Mouse (Mus musculus): ENCODE results near the gene Hnrnpr. TPM values are rescaled to one million over a fixed set of nuclear protein-coding genes. Genes with fewer than 3 reads are reported as not detected.
A peak's percentile ranks its signal among the peaks of the same experiment; 100 is the strongest.

Gene Hnrnpr
- total and polyA plus RNA-seq, 2 experiments from 2014 or later, result 25.1 to 70.0 TPM

DNA sequence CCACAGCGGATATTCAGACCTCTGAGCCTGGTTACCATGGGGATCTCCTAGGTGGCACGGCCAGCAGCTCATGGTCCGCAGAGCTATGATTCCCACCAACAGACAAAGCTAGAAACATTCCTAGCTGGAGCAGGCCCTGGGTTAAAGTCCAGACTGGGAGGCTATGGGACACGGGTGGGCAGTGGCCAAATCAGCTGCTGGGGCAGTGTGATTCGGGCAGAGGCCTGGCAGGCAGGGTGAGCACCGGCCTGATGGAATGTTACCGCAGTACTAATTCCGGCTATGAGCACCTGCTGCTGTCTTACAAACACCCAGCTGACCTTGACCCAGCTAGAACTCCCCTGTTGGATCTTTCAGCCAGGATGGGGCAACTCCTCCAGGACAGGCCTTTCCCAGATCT lies 40.1 kb upstream of the Hnrnpr start:
- H3K4me3 ChIP-seq (ENCODE audit: low read depth, low read length), result no peak overlapping the region
- H3K27ac ChIP-seq (ENCODE audit: low read depth), result peak overlapping the region; percentile 66
- DNase-seq (ENCODE audit: low spot score), result no peak
- no peak overlapping the region for H3K9ac ChIP-seq (replicated peaks; ENCODE audit: low read depth, low read length)
- peaks cover 10% of the 10 kb centered on the region for H3K9me3 ChIP-seq (replicated peaks; ENCODE audit: control insufficient read depth, low read length)
- no peaks in the 10 kb centered on the region for H3K27me3 ChIP-seq (ENCODE audit: control insufficient read depth, insufficient read depth, low read length)
- H3K36me3 ChIP-seq (replicated peaks; ENCODE audit: control insufficient read depth, insufficient read depth, low read length), result peaks cover 17% of the 10 kb centered on the region; the same call in 1 of the 2 replicates
- no peak overlapping the region for H3K4me2 ChIP-seq (ENCODE audit: low read depth, low read length)
- no peaks in the 10 kb centered on the region for H3K4me1 ChIP-seq (ENCODE audit: control insufficient read depth, insufficient read depth)
- TF ChIP-seq EP300 (IDR thresholded peaks at IDR 0.05; ENCODE audit: low read depth), result 0 out of 2 replicates have a peak, but pooled peaks have one; percentile 21
- no peak for TF ChIP-seq CTCF (IDR thresholded peaks at IDR 0.05; ENCODE audit: low read depth)
- WGBS, result 58% methylated on average over 8 of the region's 8 CpGs
- peak; percentile 73 for ATAC-seq (ENCODE audit: insufficient read depth, low read depth)

DNA sequence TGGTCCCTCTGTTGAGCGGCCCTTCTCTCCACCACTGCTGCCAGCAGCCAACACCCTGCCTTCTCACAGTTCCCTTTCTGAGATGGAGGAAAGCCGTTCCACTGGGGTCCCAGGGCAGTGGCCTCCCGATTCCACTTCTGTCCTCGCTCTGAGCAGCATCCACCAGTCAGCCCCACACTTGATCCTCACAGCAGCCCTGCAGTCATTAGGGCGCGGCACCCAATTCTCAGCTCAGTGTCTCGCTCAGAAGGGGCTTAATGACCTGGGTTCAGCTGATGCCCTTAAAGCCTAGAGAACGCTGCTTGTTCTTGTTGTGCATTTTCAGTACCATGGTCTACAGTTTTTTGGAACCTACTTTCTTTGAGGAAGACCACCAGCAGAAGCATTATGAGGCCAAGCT lies 29.6 kb upstream of the Hnrnpr start:
- Histone ChIP-seq H3K27ac (ENCODE audit: low read depth) (0 out of 2 replicates have a peak overlapping the region, but pooled peaks have one; percentile 98), H3K4me3 (ENCODE audit: low read depth, low read length) (no peak overlapping the region), H3K9me3 (replicated peaks; ENCODE audit: control insufficient read depth, low read length) (no peaks in the 10 kb centered on the region), H3K4me1 (ENCODE audit: control insufficient read depth, insufficient read depth) (peaks cover 16% of the 10 kb centered on the region), H3K9ac (replicated peaks; ENCODE audit: low read depth, low read length) (no peak overlapping the region), H3K4me2 (ENCODE audit: low read depth, low read length) (no peak overlapping the region), H3K36me3 (replicated peaks; ENCODE audit: control insufficient read depth, insufficient read depth, low read length) (no peaks in the 10 kb centered on the region), H3K27me3 (ENCODE audit: control insufficient read depth, insufficient read depth, low read length) (no peaks in the 10 kb centered on the region)
- no peak for DNase-seq (ENCODE audit: low spot score)
- TF ChIP-seq CTCF (IDR thresholded peaks at IDR 0.05; ENCODE audit: low read depth), result no peak
- TF ChIP-seq EP300 (IDR thresholded peaks at IDR 0.05; ENCODE audit: low read depth), result no peak
- WGBS, result 87% methylated on average over 8 of the region's 8 CpGs
- no peak for ATAC-seq (ENCODE audit: insufficient read depth, low read depth)

DNA sequence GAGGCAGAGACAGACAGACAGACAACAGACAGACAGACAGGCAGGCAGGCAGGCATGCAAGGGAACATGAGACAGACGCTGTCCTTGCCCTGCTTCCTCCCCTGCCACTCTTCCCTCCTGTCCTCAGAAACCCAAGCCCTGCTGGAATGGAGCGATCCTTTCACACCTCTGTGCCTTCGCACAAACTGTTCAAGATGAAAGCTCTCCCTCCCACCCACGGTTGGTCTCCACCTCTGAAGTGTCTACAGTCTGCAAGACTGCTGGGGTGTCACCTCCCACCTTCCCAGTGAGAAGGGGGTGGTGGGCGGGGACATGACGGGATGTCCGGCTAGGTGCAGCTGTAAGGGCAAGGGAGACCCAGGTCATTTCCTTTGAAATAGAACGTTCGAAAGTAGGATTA lies 29.1 kb upstream of the Hnrnpr start:
- no peak overlapping the region for H3K4me2 ChIP-seq (ENCODE audit: low read depth, low read length)
- no peak overlapping the region for H3K9ac ChIP-seq (replicated peaks; ENCODE audit: low read depth, low read length)
- TF ChIP-seq EP300 (IDR thresholded peaks at IDR 0.05; ENCODE audit: low read depth), result no peak
- no peak for TF ChIP-seq CTCF (IDR thresholded peaks at IDR 0.05; ENCODE audit: low read depth)

DNA sequence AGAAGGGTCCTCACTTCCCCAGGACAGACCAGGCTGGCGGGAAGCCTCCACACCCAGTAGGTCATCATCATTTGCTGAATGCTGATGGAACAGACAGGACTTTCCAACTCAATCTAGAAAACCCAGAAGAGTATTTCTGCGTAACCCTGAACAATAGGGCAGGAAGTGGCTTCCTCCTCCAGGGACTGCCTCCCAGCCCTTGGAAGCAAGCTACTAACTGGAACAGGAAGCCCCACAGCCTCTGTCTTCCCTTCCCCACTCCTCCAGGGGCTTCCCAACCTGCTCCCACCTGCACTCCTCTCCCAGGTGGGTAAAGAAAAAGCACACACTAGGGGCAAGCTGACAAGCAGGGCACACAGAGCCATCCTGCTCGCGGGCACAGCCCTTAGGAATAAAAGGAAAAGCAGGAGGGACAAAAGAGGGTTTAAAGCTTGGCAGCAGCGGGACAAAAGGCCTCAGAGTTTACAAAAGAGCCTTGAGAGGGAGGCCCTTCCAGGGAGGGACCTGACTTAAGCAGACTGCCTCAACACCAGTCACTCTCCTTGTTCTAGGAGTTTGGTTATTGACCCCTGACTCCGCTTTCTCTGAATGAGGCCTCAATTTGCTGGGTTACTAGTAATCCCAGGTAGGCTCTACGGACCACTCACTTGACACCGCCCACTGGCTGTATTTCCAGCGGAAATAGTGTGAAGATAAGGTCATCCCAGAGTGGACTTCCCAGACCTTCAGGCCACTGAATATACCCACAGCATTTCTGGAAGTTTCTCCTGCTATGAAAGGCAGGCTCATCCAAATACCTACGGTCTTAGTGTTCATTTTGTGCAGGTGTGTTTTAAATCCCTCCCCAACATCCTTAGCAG lies 27.9 kb upstream of the Hnrnpr start:
- Histone ChIP-seq H3K4me1 (ENCODE audit: control insufficient read depth, insufficient read depth) (peaks cover 22% of the 10 kb centered on the region), H3K4me2 (ENCODE audit: low read depth, low read length) (peak overlapping the region; percentile 24; the same call in 1 of the 2 replicates), H3K27me3 (ENCODE audit: control insufficient read depth, insufficient read depth, low read length) (no peaks in the 10 kb centered on the region), H3K27ac (ENCODE audit: low read depth) (peak overlapping the region; percentile 98), H3K9ac (replicated peaks; ENCODE audit: low read depth, low read length) (peak overlapping the region; percentile 46; the same call in 1 of the 2 replicates), H3K4me3 (ENCODE audit: low read depth, low read length) (no peak overlapping the region), H3K9me3 (replicated peaks; ENCODE audit: control insufficient read depth, low read length) (no peaks in the 10 kb centered on the region), H3K36me3 (replicated peaks; ENCODE audit: control insufficient read depth, insufficient read depth, low read length) (peaks cover 9% of the 10 kb centered on the region)
- ATAC-seq (ENCODE audit: insufficient read depth, low read depth) (no peak), DNase-seq (ENCODE audit: low spot score) (peak; percentile 43)
- TF ChIP-seq EP300 (IDR thresholded peaks at IDR 0.05; ENCODE audit: low read depth) (no peak), CTCF (IDR thresholded peaks at IDR 0.05; ENCODE audit: low read depth) (no peak)
- WGBS, result 47% methylated on average over 10 of the region's 10 CpGs

More for the DNA sequence above, 29.1 kb upstream of the Hnrnpr start:
- Histone ChIP-seq H3K9me3 (replicated peaks; ENCODE audit: control insufficient read depth, low read length) (no peaks in the 10 kb centered on the region), H3K4me3 (ENCODE audit: low read depth, low read length) (no peak overlapping the region), H3K4me1 (ENCODE audit: control insufficient read depth, insufficient read depth) (peaks cover 20% of the 10 kb centered on the region), H3K27me3 (ENCODE audit: control insufficient read depth, insufficient read depth, low read length) (no peaks in the 10 kb centered on the region), H3K27ac (ENCODE audit: low read depth) (0 out of 2 replicates have a peak overlapping the region, but pooled peaks have one; percentile 98), H3K36me3 (replicated peaks; ENCODE audit: control insufficient read depth, insufficient read depth, low read length) (no peaks in the 10 kb centered on the region)
- DNase-seq (ENCODE audit: low spot score), result no peak
- ATAC-seq (ENCODE audit: insufficient read depth, low read depth), result no peak
- WGBS, result 41% methylated on average over 9 of the region's 9 CpGs

DNA sequence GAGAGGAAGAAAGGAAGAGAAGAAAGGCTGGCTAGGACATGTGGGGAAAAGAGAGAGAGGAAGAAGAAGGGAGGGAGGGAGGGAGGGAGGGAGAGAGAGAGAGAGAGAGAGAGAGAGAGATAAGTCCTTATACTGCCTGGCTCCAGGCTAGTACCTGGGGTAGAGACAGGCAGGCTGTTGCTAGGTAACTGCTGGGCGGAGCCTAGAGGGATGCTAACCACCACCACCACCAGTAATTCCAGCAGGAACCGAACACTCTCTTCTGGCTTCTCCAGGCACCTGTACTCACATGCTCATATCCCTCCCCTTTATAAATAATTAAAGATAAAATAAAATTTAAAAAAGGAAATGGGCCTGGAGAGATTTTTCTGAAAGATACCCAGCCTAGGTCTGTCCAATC lies 27.0 kb upstream of the Hnrnpr start:
- no peak for TF ChIP-seq EP300 (IDR thresholded peaks at IDR 0.05; ENCODE audit: low read depth)
- no peak for TF ChIP-seq CTCF (IDR thresholded peaks at IDR 0.05; ENCODE audit: low read depth)
- H3K27me3 ChIP-seq (ENCODE audit: control insufficient read depth, insufficient read depth, low read length), result no peaks in the 10 kb centered on the region
- no peak overlapping the region for H3K4me3 ChIP-seq (ENCODE audit: low read depth, low read length)
- no peak for DNase-seq (ENCODE audit: low spot score)
- no peak for ATAC-seq (ENCODE audit: insufficient read depth, low read depth)
- peaks cover 22% of the 10 kb centered on the region for H3K4me1 ChIP-seq (ENCODE audit: control insufficient read depth, insufficient read depth)
- H3K9me3 ChIP-seq (replicated peaks; ENCODE audit: control insufficient read depth, low read length), result no peaks in the 10 kb centered on the region
- no peak overlapping the region for H3K9ac ChIP-seq (replicated peaks; ENCODE audit: low read depth, low read length)
- peaks cover 18% of the 10 kb centered on the region for H3K36me3 ChIP-seq (replicated peaks; ENCODE audit: control insufficient read depth, insufficient read depth, low read length)
- 36% methylated on average over 2 of the region's 2 CpGs for WGBS
- peak overlapping the region; percentile 98 for H3K27ac ChIP-seq (ENCODE audit: low read depth)
- H3K4me2 ChIP-seq (ENCODE audit: low read depth, low read length), result peak overlapping the region; percentile 61
